Mouse (Mus musculus) CH12.LX (cell line): ENCODE measurements around the gene Tmem50a. TPM values are rescaled to one million over a fixed set of nuclear protein-coding genes. Genes with fewer than 3 reads are reported as not detected.

ENCODE experiments used
- DNase-seq: peaks from one replicate; pipeline ENCODE4 v3.0.0-alpha.2; 2013; ENCODE audit errors: extremely low read depth
- H3K27ac ChIP-seq: 2 replicates; pipeline ENCODE4 v1.5.1; 2012; ENCODE audit warnings: low read depth, mild to moderate bottlenecking, control low read depth, moderate library complexity; ENCODE audit not compliant: insufficient read depth
- H3K27me3 ChIP-seq: replicated peaks from 2 replicates; pipeline ENCODE3; 2012; ENCODE audit warnings: inconsistent platforms
- H3K36me3 ChIP-seq, 2 experiments: replicated peaks in 1 of 2; 2 replicates each; pipeline versions ENCODE3 to v1.6.1; 2012; ENCODE audit warnings: inconsistent platforms in 1 of 2, low read length in 1 of 2, mild to moderate bottlenecking in 1 of 2, mixed read lengths in 1 of 2, moderate library complexity in 1 of 2; ENCODE audit not compliant: control insufficient read depth in 1 of 2, insufficient read depth in 1 of 2
- H3K4me1 ChIP-seq, 2 experiments: 2 replicates each; pipeline ENCODE4 v1.6.1; 2012; ENCODE audit warnings: inconsistent platforms in 1 of 2, moderate library complexity in 1 of 2; ENCODE audit not compliant: insufficient read depth in 2 of 2, control insufficient read depth in 1 of 2
- H3K4me2 ChIP-seq: 2 replicates; pipeline ENCODE4 v1.6.1; 2012; ENCODE audit warnings: low read depth, mild to moderate bottlenecking, control low read depth; ENCODE audit not compliant: poor library complexity, insufficient read depth, severe bottlenecking
- H3K4me3 ChIP-seq, 3 experiments: fragments of 150-350 bp in 1 of 3; sonication (generic) in 1 of 3; replicated peaks in 1 of 3; 2 replicates each; pipeline versions ENCODE3 to v1.5.1; 2011 to 2012; ENCODE audit warnings: low read depth in 2 of 3, low read length in 2 of 3, mild to moderate bottlenecking in 2 of 3, moderate library complexity in 2 of 3, control low read depth in 1 of 3, improper control_type of control experiment in 1 of 3, inconsistent platforms in 1 of 3, mixed read lengths in 1 of 3; ENCODE audit not compliant: poor library complexity in 1 of 3
- H3K79me2 ChIP-seq: replicated peaks from 2 replicates; pipeline ENCODE4 v1.6.1; 2012; ENCODE audit warnings: mild to moderate bottlenecking, moderate library complexity; ENCODE audit not compliant: control insufficient read depth, poor library complexity, insufficient read depth, severe bottlenecking; ENCODE audit errors: extremely low read depth
- H3K9ac ChIP-seq: 2 replicates; pipeline ENCODE4 v1.6.1; 2012; ENCODE audit warnings: low read depth, mild to moderate bottlenecking, control low read depth, moderate library complexity; ENCODE audit not compliant: insufficient read depth
- H3K9me3 ChIP-seq: replicated peaks from 2 replicates; pipeline ENCODE3; 2012; ENCODE audit warnings: low read length, inconsistent platforms, mixed read lengths
- BHLHE40 ChIP-seq: IDR thresholded peaks from 2 replicates; pipeline ENCODE4 v1.6.1; 2011; ENCODE audit warnings: mild to moderate bottlenecking, low read depth, low read length, improper control_type of control experiment
- CHD1 ChIP-seq: IDR thresholded peaks from 2 replicates; pipeline ENCODE4 v1.6.1; 2012; ENCODE audit warnings: low read depth, low read length, improper control_type of control experiment, inconsistent platforms
- CTCF ChIP-seq, 2 experiments: IDR thresholded peaks in 1 of 2; conservative IDR thresholded peaks in 1 of 2; 2 replicates each; pipeline ENCODE4 v1.5.1; 2011 to 2012; ENCODE audit warnings: low read depth in 2 of 2, low read length in 2 of 2, improper control_type of control experiment in 1 of 2, inconsistent platforms in 1 of 2, mild to moderate bottlenecking in 1 of 2, moderate library complexity in 1 of 2
- E2F4 ChIP-seq: IDR thresholded peaks from 2 replicates; pipeline ENCODE4 v1.6.1; 2011; ENCODE audit warnings: low read depth, low read length, improper control_type of control experiment; ENCODE audit not compliant: insufficient replicate concordance
- ETS1 ChIP-seq: conservative IDR thresholded peaks from 2 replicates; pipeline ENCODE4 v1.6.1; 2012; ENCODE audit warnings: low read depth, mild to moderate bottlenecking, inconsistent platforms, low read length, improper control_type of control experiment, moderate library complexity
- HCFC1 ChIP-seq: IDR thresholded peaks from 2 replicates; pipeline ENCODE4 v1.6.1; 2012; ENCODE audit warnings: low read depth, mild to moderate bottlenecking, inconsistent platforms, low read length, improper control_type of control experiment
- IRF4 ChIP-seq: IDR thresholded peaks from 2 replicates; pipeline ENCODE4 v1.6.1; 2014; ENCODE audit warnings: low read depth, mild to moderate bottlenecking, inconsistent platforms, low read length, improper control_type of control experiment
- JUND ChIP-seq: conservative IDR thresholded peaks from 2 replicates; pipeline ENCODE4 v1.6.1; 2011; ENCODE audit warnings: low read depth, low read length, improper control_type of control experiment
- KAT2A ChIP-seq: IDR thresholded peaks from 2 replicates; pipeline ENCODE4 v1.6.1; 2012; ENCODE audit warnings: low read length, improper control_type of control experiment, inconsistent platforms; ENCODE audit not compliant: insufficient replicate concordance
- MAFK ChIP-seq: IDR thresholded peaks from 2 replicates; pipeline ENCODE4 v1.6.1; 2011; ENCODE audit warnings: low read length, improper control_type of control experiment; ENCODE audit not compliant: insufficient replicate concordance
- MAX ChIP-seq: IDR thresholded peaks from 2 replicates; pipeline ENCODE4 v1.6.1; 2011; ENCODE audit warnings: low read length, improper control_type of control experiment
- MXI1 ChIP-seq: IDR thresholded peaks from 2 replicates; pipeline ENCODE4 v1.6.1; 2011; ENCODE audit warnings: mild to moderate bottlenecking, low read depth, low read length, improper control_type of control experiment
- MYC ChIP-seq: IDR thresholded peaks from 2 replicates; pipeline ENCODE4 v1.6.1; 2011; ENCODE audit warnings: low read depth, mild to moderate bottlenecking, improper control_type of control experiment, low read length
- NELFE ChIP-seq: IDR thresholded peaks from 2 replicates; pipeline ENCODE4 v1.6.1; 2011; ENCODE audit warnings: low read depth, low read length, improper control_type of control experiment
- POLR2A ChIP-seq: IDR thresholded peaks from 2 replicates; pipeline ENCODE4 v1.6.1; 2011; ENCODE audit warnings: low read depth, mild to moderate bottlenecking, improper control_type of control experiment, low read length
- POLR2AphosphoS2 ChIP-seq: IDR thresholded peaks from 2 replicates; pipeline ENCODE4 v1.6.1; 2011; ENCODE audit warnings: low read depth, low read length, improper control_type of control experiment
- RAD21 ChIP-seq: IDR thresholded peaks from 2 replicates; pipeline ENCODE4 v1.6.1; 2011; ENCODE audit warnings: low read depth, mild to moderate bottlenecking, low read length, improper control_type of control experiment, moderate library complexity
- RCOR1 ChIP-seq: conservative IDR thresholded peaks from 2 replicates; pipeline ENCODE4 v1.6.1; 2012; ENCODE audit warnings: low read depth, mild to moderate bottlenecking, inconsistent platforms, low read length, improper control_type of control experiment
- SMC3 ChIP-seq: IDR thresholded peaks from 2 replicates; pipeline ENCODE4 v1.6.1; 2011; ENCODE audit warnings: low read depth, low read length, improper control_type of control experiment
- TBP ChIP-seq: conservative IDR thresholded peaks from 2 replicates; pipeline ENCODE4 v1.6.1; 2011; ENCODE audit warnings: low read depth, low read length, improper control_type of control experiment
- TCF12 ChIP-seq: IDR thresholded peaks from 2 replicates; pipeline ENCODE4 v1.6.1; 2014; ENCODE audit warnings: low read depth, mild to moderate bottlenecking, inconsistent platforms, low read length, improper control_type of control experiment
- UBTF ChIP-seq: IDR thresholded peaks from 2 replicates; pipeline ENCODE4 v1.6.1; 2012; ENCODE audit warnings: low read depth, mild to moderate bottlenecking, inconsistent platforms, low read length, improper control_type of control experiment, moderate library complexity
- USF1 ChIP-seq: IDR thresholded peaks from 2 replicates; pipeline ENCODE4 v1.6.1; 2014; ENCODE audit warnings: low read depth, mild to moderate bottlenecking, inconsistent platforms, low read length, improper control_type of control experiment
- ZC3H11A ChIP-seq: IDR thresholded peaks from 2 replicates; pipeline ENCODE4 v1.6.1; 2012; ENCODE audit warnings: low read depth, mild to moderate bottlenecking, inconsistent platforms, low read length, improper control_type of control experiment
- ZKSCAN1 ChIP-seq: IDR thresholded peaks from 2 replicates; pipeline ENCODE4 v1.6.1; 2012; ENCODE audit warnings: low read depth, inconsistent platforms, low read length, improper control_type of control experiment, borderline replicate concordance
- ZNF384 ChIP-seq: IDR thresholded peaks from 2 replicates; pipeline ENCODE4 v1.6.1; 2012; ENCODE audit warnings: low read depth, low read length, improper control_type of control experiment, inconsistent platforms
- dilution Hi-C: fragments of 300-500 bp; cut with MboI; formaldehyde crosslinking; loops from 2 replicates; pipeline ENCODE4 v1.14.3; 2020; ENCODE audit warnings: low sequenced_read_pairs; ENCODE audit not compliant: extremely low pct_unique_long_range_greater_than_20kb, extremely low pct_ligation_motif_present
- in situ Hi-C: fragments of 300-500 bp; cut with MboI; formaldehyde crosslinking; loops from 3 replicates; pipeline ENCODE4 v1.14.3; 2019; ENCODE audit warnings: low sequenced_read_pairs, low pct_ligation_motif_present, low pct_unique_long_range_greater_than_20kb, mixed read lengths
- polyA plus RNA-seq: library from polyadenylated mRNA; unstranded; fragments of >175 nt; gene quantifications from 2 replicates; pipeline ENCODE4 v1.2.1, GENCODE M21; 2012; ENCODE audit warnings: low read depth; ENCODE audit not compliant: insufficient read length
- total RNA-seq, 2 experiments: library from RNA; depleted of rRNA; stranded (reverse); fragments of 300-350 nt in 1 of 2; fragments of >200 nt in 1 of 2; gene quantifications; 2 replicates each; pipeline ENCODE4 v1.2.3; 2012 to 2014

The Tmem50a gene
- total and polyA plus RNA-seq, 3 experiments, result 95.8 to 133 (median 131) TPM

GRCm38 (mm10) chr4:134869068-134869730 is 45.6 kb downstream of the Tmem50a start:
- no peak overlapping the region for H3K27ac ChIP-seq
- H3K4me3 ChIP-seq, result no peak overlapping the region
- H3K4me1 ChIP-seq, result peaks cover 0 to 18% of the 10 kb centered on the region in 2 experiments; a peak in 2 of 4 replicates
- TF ChIP-seq KAT2A, result no peak
- TF ChIP-seq MAFK, result no peak
- TF ChIP-seq JUND, result no peak
- no peak for TF ChIP-seq E2F4
- no peak for TF ChIP-seq RCOR1
- TF ChIP-seq SMC3, result no peak
- TF ChIP-seq MXI1, result no peak
- no peak for TF ChIP-seq CHD1
- TF ChIP-seq MAX, result no peak
- no peak for TF ChIP-seq ZNF384
- no peak for TF ChIP-seq ZKSCAN1
- TF ChIP-seq IRF4, result no peak
- TF ChIP-seq POLR2A, result no peak
- TF ChIP-seq NELFE, result no peak
- no peak for TF ChIP-seq RAD21
- no peak for TF ChIP-seq TBP
- no peak for TF ChIP-seq CTCF (conservative IDR thresholded peaks at IDR 0.05 in 1 of 2, IDR thresholded peaks at IDR 0.05 in 1 of 2; ENCODE audit: low read depth in 2 of 2, low read length in 2 of 2)
- TF ChIP-seq BHLHE40, result no peak
- TF ChIP-seq MYC, result no peak
- TF ChIP-seq POLR2AphosphoS2, result no peak
- no peaks in the 10 kb centered on the region for H3K79me2 ChIP-seq
- in situ Hi-C loops, result no loop called here
- no peaks in the 10 kb centered on the region for H3K36me3 ChIP-seq
- H3K27me3 ChIP-seq, result peaks cover 30% of the 10 kb centered on the region
- H3K9ac ChIP-seq, result no peak overlapping the region
- DNase-seq, result no peak
- H3K9me3 ChIP-seq, result no peaks in the 10 kb centered on the region
- dilution Hi-C loops, result no loop called here
- no peak overlapping the region for H3K4me2 ChIP-seq

- H3K27ac ChIP-seq, result no peak overlapping the region
- no peak overlapping the region for H3K9ac ChIP-seq
- H3K36me3 ChIP-seq, result no peaks in the 10 kb centered on the region
- H3K9me3 ChIP-seq, result no peaks in the 10 kb centered on the region
- H3K4me2 ChIP-seq, result no peak overlapping the region
- dilution Hi-C loops (no loop called here), in situ Hi-C loops (no loop called here)
- DNase-seq, result no peak
- H3K27me3 ChIP-seq, result peaks cover 30% of the 10 kb centered on the region
- TF ChIP-seq UBTF (no peak), MAFK (no peak), POLR2A (no peak), SMC3 (no peak), TCF12 (no peak), ZKSCAN1 (no peak), HCFC1 (no peak), RCOR1 (no peak), E2F4 (no peak), USF1 (no peak), CTCF (conservative IDR thresholded peaks at IDR 0.05 in 1 of 2, IDR thresholded peaks at IDR 0.05 in 1 of 2; ENCODE audit: low read depth in 2 of 2, low read length in 2 of 2) (no peak), RAD21 (no peak), KAT2A (no peak), ZC3H11A (no peak), ETS1 (no peak), JUND (no peak), MYC (no peak), NELFE (no peak), TBP (no peak)
- no peak overlapping the region for H3K4me3 ChIP-seq
- H3K79me2 ChIP-seq, result no peaks in the 10 kb centered on the region
- peaks cover 0 to 18% of the 10 kb centered on the region in 2 experiments; a peak in 2 of 4 replicates for H3K4me1 ChIP-seq
Measured at GRCm38 (mm10) chr4:134868490-134868889, 46.3 kb downstream of the Tmem50a start.
